Mouse (Mus musculus) lung, postnatal 4 days (tissue): ENCODE data around the gene Olfr128.
"Not testable (repeated sequence)": the region's sequence is repeated elsewhere in the genome, so short reads cannot be mapped to it uniquely, and the experiment has no call there.

Source experiments
- DNase-seq, 2 experiments: peaks; one replicate each; pipeline ENCODE4 v3.0.0; 2021

Olfr128 gene

DNA sequence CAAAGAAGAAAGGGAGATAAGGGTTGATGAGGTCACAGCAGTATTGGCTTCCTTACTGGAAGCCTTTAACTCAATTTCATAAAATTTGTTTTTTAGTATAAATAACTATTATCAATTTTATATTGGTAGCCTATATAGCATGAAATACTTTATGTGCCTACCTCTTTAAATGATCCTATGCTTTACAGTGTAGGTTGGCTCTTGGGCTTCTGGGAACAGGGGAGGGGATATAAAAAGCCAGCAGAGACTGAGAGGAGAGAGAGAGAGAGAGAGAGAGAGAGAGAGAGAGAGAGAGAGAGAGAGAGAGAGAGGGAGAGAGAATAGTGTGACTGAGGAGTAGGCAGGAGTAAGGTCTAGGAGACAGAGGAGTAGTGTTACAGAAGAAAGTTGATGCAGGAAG is at the start of gene Olfr128:
Olfr128 (plus strand) TSS at position 301 of the 400 bp plus-strand sequence.
- no peak for DNase-seq

GRCm38 (mm10) chr17:37873830-37874229 is 46.5 kb upstream of the Olfr128 start:
- no peak for DNase-seq

GRCm38 (mm10) chr17:37900137-37900536 is 20.2 kb upstream of the Olfr128 start, which contains the start of gene Olfr127:
Gene Olfr127 (plus strand): TSS chr17:37900437.
- DNase-seq: no peak

DNA sequence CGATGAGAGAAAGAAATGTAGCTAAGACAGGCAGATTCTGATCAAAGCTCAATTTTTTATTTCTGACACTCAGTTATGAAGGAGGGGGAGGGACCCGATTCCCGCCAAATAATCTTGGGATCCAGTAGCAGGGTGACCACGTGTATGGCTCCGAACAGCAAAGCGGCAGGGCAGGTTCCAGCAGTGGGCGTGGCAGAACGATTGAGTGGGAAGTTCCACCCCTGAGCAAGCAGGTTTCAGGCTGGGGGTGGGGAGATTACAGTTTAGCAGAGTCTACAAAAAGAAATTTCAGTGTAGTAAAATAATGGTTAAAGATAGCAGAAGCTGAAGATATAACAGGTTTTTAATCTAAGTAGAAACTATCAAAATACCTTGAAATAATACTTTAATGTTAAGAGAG is 13.5 kb upstream of the Olfr128 start:
- not testable (repeated sequence) for DNase-seq

DNA sequence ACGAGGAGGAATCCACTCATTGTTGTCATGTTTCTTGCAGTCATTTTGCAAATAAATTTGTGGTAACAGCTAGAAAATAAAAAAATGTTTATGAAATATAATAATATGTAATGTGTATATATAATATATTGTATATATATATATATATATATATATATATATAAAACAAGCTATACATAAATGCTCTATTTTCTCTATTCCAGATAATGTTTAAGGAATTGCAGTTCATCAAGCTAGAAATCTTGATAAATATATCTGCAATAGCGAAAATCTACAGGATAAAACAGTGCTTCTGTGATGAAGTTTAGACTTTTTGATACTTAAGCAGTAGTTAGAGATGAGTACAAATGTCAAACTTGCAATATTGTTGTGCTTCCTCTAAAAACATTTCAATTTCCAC is 32.6 kb downstream of the Olfr128 start, which contains the start of gene Olfr761:
Olfr761 (minus strand) TSS at position 101 of the 400 bp plus-strand sequence.
- DNase-seq: no peak

- no peak for DNase-seq
Observed at GRCm38 (mm10) chr17:37973591-37973990, 53.2 kb downstream of the Olfr128 start.
